13 mouse cellular contexts compared by ENCODE assay signal in genomic region chr17:26605636-26606035, GRCm38 (mm10). TPM values are rescaled to one million over a fixed set of nuclear protein-coding genes. Genes with fewer than 3 reads are reported as not detected.
DNase-seq lines count a peak whose midpoint lies in the region; ATAC-seq and TF ChIP-seq lines count a peak whose summit lies in the region.
"Had no signal": no experiment of that assay in that cellular context is flagged by ENCODE, and none has a peak within 500 bp of the region (broad histone marks: within the 10 kb centered on the region; RNA-seq: fewer than 3 reads in every experiment).

No protein-coding gene starts in this region.

- peaks cover 46% of the 10 kb centered on the region for H3K4me1 ChIP-seq in heart, embryonic 10.5 days
- no peaks in the 10 kb centered on the region for H3K4me1 ChIP-seq in intestine, postnatal 0 days (replicated peaks; ENCODE audit: control insufficient read depth, insufficient read depth, low read length)
- H3K4me1 ChIP-seq in midbrain, embryonic 13.5 days (replicated peaks): peaks cover 23% of the 10 kb centered on the region

- peaks cover 52% of the 10 kb centered on the region for H3K36me3 ChIP-seq in heart, embryonic 10.5 days
- H3K36me3 ChIP-seq in intestine, postnatal 0 days (ENCODE audit: control insufficient read depth, insufficient read depth): peaks cover 12% of the 10 kb centered on the region
- peaks cover 23% of the 10 kb centered on the region for H3K36me3 ChIP-seq in midbrain, embryonic 13.5 days

- peak overlapping the region; percentile 1; the same call in 1 of the 2 replicates for H3K27ac ChIP-seq in heart, embryonic 10.5 days
- no peak overlapping the region for H3K27ac ChIP-seq in intestine, postnatal 0 days (ENCODE audit: low read depth, low read length)
- H3K27ac ChIP-seq in midbrain, embryonic 13.5 days: no peak overlapping the region
- H3K27ac ChIP-seq: embryonic facial prominence, embryonic 13.5 days had no signal

- 88% methylated on average over 4 of the region's 4 CpGs for WGBS in heart, embryonic 10.5 days
- WGBS in intestine, postnatal 0 days: 79% methylated on average over 4 of the region's 4 CpGs
- WGBS in midbrain, embryonic 13.5 days: 94% methylated on average over 4 of the region's 4 CpGs

- no peaks in the 10 kb centered on the region for H3K27me3 ChIP-seq in heart, embryonic 10.5 days (ENCODE audit: insufficient read depth, poor library complexity, severe bottlenecking)
- no peaks in the 10 kb centered on the region for H3K27me3 ChIP-seq in intestine, postnatal 0 days (replicated peaks; ENCODE audit: control insufficient read depth, insufficient read depth, low read length)
- H3K27me3 ChIP-seq in midbrain, embryonic 13.5 days: no peaks in the 10 kb centered on the region
- H3K27me3 ChIP-seq: embryonic facial prominence, embryonic 13.5 days had no signal

- no peak overlapping the region for H3K4me3 ChIP-seq in heart, embryonic 10.5 days
- no peak overlapping the region for H3K4me3 ChIP-seq in intestine, postnatal 0 days (ENCODE audit: low read depth, low read length)
- no peak overlapping the region for H3K4me3 ChIP-seq in midbrain, embryonic 13.5 days (replicated peaks)
- H3K4me3 ChIP-seq: embryonic facial prominence, embryonic 13.5 days had no signal

- no peak overlapping the region for H3K4me2 ChIP-seq in intestine, postnatal 0 days (replicated peaks; ENCODE audit: low read depth)
- H3K4me2 ChIP-seq in midbrain, embryonic 13.5 days (replicated peaks): no peak overlapping the region
- H3K4me2 ChIP-seq: embryonic facial prominence, embryonic 13.5 days had no signal

- TF ChIP-seq CTCF in intestine, postnatal 0 days (IDR thresholded peaks at IDR 0.05; ENCODE audit: low read depth): no peak

- no peaks in the 10 kb centered on the region for H3K9me3 ChIP-seq in heart, embryonic 10.5 days
- H3K9me3 ChIP-seq in intestine, postnatal 0 days (ENCODE audit: control insufficient read depth): no peaks in the 10 kb centered on the region
- no peaks in the 10 kb centered on the region for H3K9me3 ChIP-seq in midbrain, embryonic 13.5 days
- H3K9me3 ChIP-seq: embryonic facial prominence, embryonic 13.5 days had no signal

- H3K9ac ChIP-seq in intestine, postnatal 0 days (ENCODE audit: low read depth, low read length): no peak overlapping the region
- H3K9ac ChIP-seq in midbrain, embryonic 13.5 days (replicated peaks): no peak overlapping the region
- H3K9ac ChIP-seq: embryonic facial prominence, embryonic 13.5 days had no signal

- no peak for DNase-seq in heart, embryonic 10.5 days (ENCODE audit: low spot score)
- no peak for DNase-seq in heart, adult 8-10 months (ENCODE audit: low spot score)
- DNase-seq in A20 (ENCODE audit: low read depth, low spot score) (peak; percentile 68), NIH3T3 (ENCODE audit: low read depth) (peak; percentile 74)
- DNase-seq in retina, postnatal 1 day: no peak
- DNase-seq: cerebellum, adult 11-12 months; heart, postnatal 36 days; lung, adult 2 months; right cerebral cortex, adult 18-20 months had no signal

- ATAC-seq in megakaryocyte, adult 5-6 weeks (ENCODE audit: poor library complexity, severe bottlenecking): peak; percentile 83
- ATAC-seq in intestine, postnatal 0 days: no peak
- ATAC-seq in midbrain, embryonic 13.5 days: no peak

RNA-seq across cellular contexts. Expression of gene Dusp1, which starts 43.7 kb away (rescaled TPM):
- polyA plus RNA-seq in heart, embryonic 10.5 days (2016; fragmentation: Nextera tagmentation; extraction: Ambion mirVana): 28.8 and 31.5 TPM in 2 replicates
- total RNA-seq in heart, adult 8-10 months (2022): 10 to 100 TPM; 51.1 to 75.8 (median 59.4) TPM
- 265 and 280 TPM in 2 replicates for total RNA-seq in megakaryocyte, adult 5-6 weeks (2015)
- 58.9 and 72.1 TPM in 2 replicates for total RNA-seq in megakaryocyte, adult 5-6 weeks (2017)
- polyA plus RNA-seq in intestine, postnatal 0 days (2015; fragmentation: Nextera tagmentation; extraction: Ambion mirVana): 18.9 and 19.4 TPM in 2 replicates
- 41.3 and 43.8 TPM in 2 replicates for polyA plus RNA-seq in midbrain, embryonic 13.5 days (2015; fragmentation: Nextera tagmentation; extraction: Ambion mirVana)

RNA-seq across cellular contexts. Expression of gene Ergic1, which starts 44.3 kb away (rescaled TPM):
- 130 and 150 TPM in 2 replicates for polyA plus RNA-seq in heart, embryonic 10.5 days (2016; fragmentation: Nextera tagmentation; extraction: Ambion mirVana)
- 10 to 100 TPM; 52.7 to 57.9 (median 55.4) TPM for total RNA-seq in heart, adult 8-10 months (2022)
- 18.9 and 22.1 TPM in 2 replicates for total RNA-seq in megakaryocyte, adult 5-6 weeks (2015)
- 9.6 and 16.3 TPM in 2 replicates for total RNA-seq in megakaryocyte, adult 5-6 weeks (2017)
- polyA plus RNA-seq in intestine, postnatal 0 days (2015; fragmentation: Nextera tagmentation; extraction: Ambion mirVana): 48.6 TPM in 2 replicates
- 91.5 and 102 TPM in 2 replicates for polyA plus RNA-seq in midbrain, embryonic 13.5 days (2015; fragmentation: Nextera tagmentation; extraction: Ambion mirVana)

RNA-seq across cellular contexts. Expression of gene Atp6v0e, which starts 57.4 kb away (rescaled TPM):
- 189 and 213 TPM in 2 replicates for polyA plus RNA-seq in heart, embryonic 10.5 days (2016; fragmentation: Nextera tagmentation; extraction: Ambion mirVana)
- total RNA-seq in heart, adult 8-10 months (2022): 10 to 100 TPM; 55.2 to 67.1 (median 65.5) TPM
- 304 and 336 TPM in 2 replicates for total RNA-seq in megakaryocyte, adult 5-6 weeks (2015)
- total RNA-seq in megakaryocyte, adult 5-6 weeks (2017): 529 and 571 TPM in 2 replicates
- 523 and 571 TPM in 2 replicates for polyA plus RNA-seq in intestine, postnatal 0 days (2015; fragmentation: Nextera tagmentation; extraction: Ambion mirVana)
- polyA plus RNA-seq in midbrain, embryonic 13.5 days (2015; fragmentation: Nextera tagmentation; extraction: Ambion mirVana): 93.2 and 105 TPM in 2 replicates

Comparison
In these comparisons a context has a peak if more than half of its experiments do, and no peak if none do; other contexts are left out.
1. DNase-seq: peak in A20 (single experiment) and NIH3T3 (single experiment); none in heart, embryonic 10.5 days (single experiment), heart, adult 8-10 months (single experiment) and retina, postnatal 1 day (single experiment).